Mouse (Mus musculus) olfactory bulb, adult 2 months (tissue): ENCODE results near the gene Krba1.

Source experiments
- CTCF ChIP-seq: fragments of 200-500 bp; IDR thresholded peaks from 2 replicates; pipeline ENCODE4 v1.5.1; 2012; ENCODE audit warnings: low read depth, mild to moderate bottlenecking, low read length, moderate library complexity; ENCODE audit not compliant: insufficient read depth
- POLR2A ChIP-seq: fragments of 200-500 bp; IDR thresholded peaks from 2 replicates; pipeline ENCODE4 v1.6.1; 2012; ENCODE audit warnings: mild to moderate bottlenecking, low read depth, low read length, moderate library complexity; ENCODE audit not compliant: insufficient read depth

- TF ChIP-seq CTCF (no peak), POLR2A (no peak)
These were observed 25.3 kb downstream of the Krba1 start for GRCm38 (mm10) chr6:48420647-48421046.
